Mouse (Mus musculus): ENCODE results near the gene Vmn1r149. TPM values are rescaled to one million over a fixed set of nuclear protein-coding genes. Genes with fewer than 3 reads are reported as not detected.

The Vmn1r149 gene
- not detected for polyA plus RNA-seq (2015; fragmentation: Illumina TruSeq; extraction: RNeasy Lipid Tissue Mini Kit (QIAGEN cat#74804); ENCODE audit: low read depth, low replicate concordance)

GRCm38 (mm10) chr7:22438129-22438528 lies at the start of gene Vmn1r149:
TSS of gene Vmn1r149 (minus strand) at chr7:22438229.

DNA sequence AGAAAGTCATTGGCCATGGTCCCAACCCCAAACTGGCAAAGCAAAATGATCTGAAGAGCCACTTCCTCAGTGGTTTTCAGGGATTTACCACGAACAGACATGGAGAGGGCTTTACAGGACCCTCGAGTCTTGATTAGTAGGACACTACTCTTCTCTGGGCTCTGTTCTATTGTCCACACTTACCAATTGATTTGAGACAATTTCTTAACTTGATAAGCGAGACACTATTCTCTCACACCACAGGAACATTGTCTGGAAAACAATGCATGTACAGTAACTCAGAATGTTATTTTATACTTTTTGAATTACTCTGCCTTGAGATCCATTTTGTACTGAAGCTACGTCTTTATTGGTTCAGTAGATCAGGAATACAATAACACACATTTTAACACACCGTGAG lies 25.9 kb upstream of the Vmn1r149 start, which contains the start of gene Gm10665:
Gm10665 (minus strand) TSS at position 101 of the 400 bp plus-strand sequence.

GRCm38 (mm10) chr7:22413283-22413682 lies 24.7 kb downstream of the Vmn1r149 start, which contains the start of gene Vmn1r148:
TSS of gene Vmn1r148 (plus strand) at chr7:22413583.

Other genes starting within 250 kb of the Vmn1r149 start
- not detected for gene Vmn1r143, start 248.9 kb downstream of the Vmn1r149 start, polyA plus RNA-seq (2015; fragmentation: Illumina TruSeq; extraction: RNeasy Lipid Tissue Mini Kit (QIAGEN cat#74804); ENCODE audit: low read depth, low replicate concordance)
- gene Gm8653, start 237.0 kb downstream of the Vmn1r149 start, polyA plus RNA-seq (2015; fragmentation: Illumina TruSeq; extraction: RNeasy Lipid Tissue Mini Kit (QIAGEN cat#74804); ENCODE audit: low read depth, low replicate concordance), result not detected
- not detected for gene Gm8453, start 208.7 kb downstream of the Vmn1r149 start, polyA plus RNA-seq (2015; fragmentation: Illumina TruSeq; extraction: RNeasy Lipid Tissue Mini Kit (QIAGEN cat#74804); ENCODE audit: low read depth, low replicate concordance)
- not detected for gene Gm4187, start 108.5 kb downstream of the Vmn1r149 start, polyA plus RNA-seq (2015; fragmentation: Illumina TruSeq; extraction: RNeasy Lipid Tissue Mini Kit (QIAGEN cat#74804); ENCODE audit: low read depth, low replicate concordance)
- not detected for gene Gm8660, start 67.2 kb downstream of the Vmn1r149 start, polyA plus RNA-seq (2015; fragmentation: Illumina TruSeq; extraction: RNeasy Lipid Tissue Mini Kit (QIAGEN cat#74804); ENCODE audit: low read depth, low replicate concordance)
- gene Vmn1r148, start 24.6 kb downstream of the Vmn1r149 start, polyA plus RNA-seq (2015; fragmentation: Illumina TruSeq; extraction: RNeasy Lipid Tissue Mini Kit (QIAGEN cat#74804); ENCODE audit: low read depth, low replicate concordance), result not detected
- not detected for gene Gm10665, start 25.8 kb upstream of the Vmn1r149 start, polyA plus RNA-seq (2015; fragmentation: Illumina TruSeq; extraction: RNeasy Lipid Tissue Mini Kit (QIAGEN cat#74804); ENCODE audit: low read depth, low replicate concordance)
- not detected for gene Vmn1r151, start 61.4 kb upstream of the Vmn1r149 start, polyA plus RNA-seq (2015; fragmentation: Illumina TruSeq; extraction: RNeasy Lipid Tissue Mini Kit (QIAGEN cat#74804); ENCODE audit: low read depth, low replicate concordance)
- gene Vmn1r152, start 84.7 kb upstream of the Vmn1r149 start, polyA plus RNA-seq (2015; fragmentation: Illumina TruSeq; extraction: RNeasy Lipid Tissue Mini Kit (QIAGEN cat#74804); ENCODE audit: low read depth, low replicate concordance), result not detected
- not detected for gene Gm8677, start 96.7 kb upstream of the Vmn1r149 start, polyA plus RNA-seq (2015; fragmentation: Illumina TruSeq; extraction: RNeasy Lipid Tissue Mini Kit (QIAGEN cat#74804); ENCODE audit: low read depth, low replicate concordance)
- not detected for gene Gm4201, start 127.1 kb upstream of the Vmn1r149 start, polyA plus RNA-seq (2015; fragmentation: Illumina TruSeq; extraction: RNeasy Lipid Tissue Mini Kit (QIAGEN cat#74804); ENCODE audit: low read depth, low replicate concordance)
- gene Gm4565, start 149.9 kb upstream of the Vmn1r149 start, polyA plus RNA-seq (2015; fragmentation: Illumina TruSeq; extraction: RNeasy Lipid Tissue Mini Kit (QIAGEN cat#74804); ENCODE audit: low read depth, low replicate concordance), result not detected
- not detected for gene Vmn1r155, start 219.8 kb upstream of the Vmn1r149 start, polyA plus RNA-seq (2015; fragmentation: Illumina TruSeq; extraction: RNeasy Lipid Tissue Mini Kit (QIAGEN cat#74804); ENCODE audit: low read depth, low replicate concordance)